Mouse (Mus musculus) spleen, postnatal 36 days (tissue): ENCODE data around the gene Tbc1d22a.

ENCODE experiments used
- DNase-seq, 2 experiments: peaks; one replicate each; pipeline ENCODE4 v3.0.0; 2022; ENCODE audit warnings: low spot score in 2 of 2, mixed read lengths in 1 of 2

The Tbc1d22a gene

GRCm38 (mm10) chr15:86506666-86507065 is 292.4 kb downstream of the Tbc1d22a start:
- DNase-seq = no peak

- no peak for DNase-seq
Measured at GRCm38 (mm10) chr15:86507546-86507945, 293.3 kb downstream of the Tbc1d22a start.

GRCm38 (mm10) chr15:86508406-86509176 is 294.3 kb downstream of the Tbc1d22a start:
- no peak for DNase-seq

- no peak for DNase-seq
Measured at GRCm38 (mm10) chr15:86509601-86510000, 295.3 kb downstream of the Tbc1d22a start.

GRCm38 (mm10) chr15:86511181-86511580 is 296.9 kb downstream of the Tbc1d22a start:
- no peak for DNase-seq

- DNase-seq = no peak
Measured at GRCm38 (mm10) chr15:86513336-86513735, 299.1 kb downstream of the Tbc1d22a start.

- no peak for DNase-seq
Measured at GRCm38 (mm10) chr15:86520201-86520600, 305.9 kb downstream of the Tbc1d22a start.

- no peak for DNase-seq
Measured at GRCm38 (mm10) chr15:86535356-86535755, 321.1 kb downstream of the Tbc1d22a start.

- DNase-seq = no peak
Measured at GRCm38 (mm10) chr15:86542371-86542770, 328.1 kb downstream of the Tbc1d22a start.

- DNase-seq = no peak
Measured at GRCm38 (mm10) chr15:86544122-86544795, 330.0 kb downstream of the Tbc1d22a start.
